Mouse (Mus musculus) retina, postnatal 1 day (tissue): ENCODE data around the gene Rheb.
"Not testable (repeated sequence)": the region's sequence is repeated elsewhere in the genome, so short reads cannot be mapped to it uniquely, and the experiment has no call there.

Experiments used
- DNase-seq: peaks from one replicate; pipeline ENCODE4 v3.0.0-alpha.2; 2012

The Rheb gene

GRCm38 (mm10) chr5:24841662-24842273 lies 656 bp downstream of the Rheb start:
- no peak for DNase-seq

- no peak for DNase-seq
Observed at GRCm38 (mm10) chr5:24840975-24841431, 1.4 kb downstream of the Rheb start.

- DNase-seq: no peak
Observed at GRCm38 (mm10) chr5:24834491-24834890, 7.9 kb downstream of the Rheb start.

- no peak for DNase-seq
Observed at GRCm38 (mm10) chr5:24831912-24832311, 10.5 kb downstream of the Rheb start.

- DNase-seq: no peak
Observed at GRCm38 (mm10) chr5:24828446-24828845, 14.0 kb downstream of the Rheb start.

GRCm38 (mm10) chr5:24827173-24827572 lies 15.3 kb downstream of the Rheb start:
- no peak for DNase-seq

GRCm38 (mm10) chr5:24826056-24826770 lies 16.2 kb downstream of the Rheb start:
- no peak for DNase-seq

GRCm38 (mm10) chr5:24825365-24826055 lies 16.9 kb downstream of the Rheb start:
- peak; percentile 60 for DNase-seq

- no peak for DNase-seq
Observed at GRCm38 (mm10) chr5:24823864-24824405, 18.5 kb downstream of the Rheb start.

- no peak for DNase-seq
Observed at GRCm38 (mm10) chr5:24822781-24823180, 19.6 kb downstream of the Rheb start.

GRCm38 (mm10) chr5:24822231-24822630 lies 20.2 kb downstream of the Rheb start:
- not testable (repeated sequence) for DNase-seq

- no peak for DNase-seq
Observed at GRCm38 (mm10) chr5:24821403-24821841, 21.0 kb downstream of the Rheb start.

GRCm38 (mm10) chr5:24820627-24821026 lies 21.8 kb downstream of the Rheb start:
- DNase-seq: peak; percentile 52

GRCm38 (mm10) chr5:24817191-24817590 lies 25.2 kb downstream of the Rheb start:
- DNase-seq: no peak

GRCm38 (mm10) chr5:24813946-24814345 lies 28.5 kb downstream of the Rheb start:
- DNase-seq: no peak

GRCm38 (mm10) chr5:24813005-24813404 lies 29.4 kb downstream of the Rheb start:
- no peak for DNase-seq

- DNase-seq: no peak
Observed at GRCm38 (mm10) chr5:24805222-24805621, 37.2 kb downstream of the Rheb start.

GRCm38 (mm10) chr5:24804661-24805060 lies 37.8 kb downstream of the Rheb start:
- no peak for DNase-seq

- DNase-seq: no peak
Observed at GRCm38 (mm10) chr5:24801841-24802624, 40.4 kb downstream of the Rheb start.

- no peak for DNase-seq
Observed at GRCm38 (mm10) chr5:24800416-24800815, 42.0 kb downstream of the Rheb start.

- DNase-seq: no peak
Observed at GRCm38 (mm10) chr5:24798639-24799038, 43.8 kb downstream of the Rheb start.

- DNase-seq: no peak
Observed at GRCm38 (mm10) chr5:24797858-24798257, 44.6 kb downstream of the Rheb start.

- DNase-seq: no peak
Observed at GRCm38 (mm10) chr5:24792961-24793360, 49.5 kb downstream of the Rheb start.
